Mouse (Mus musculus) small intestine, adult 2 months (tissue): ENCODE measurements around the gene S100a3.

ENCODE experiments used
- CTCF ChIP-seq: fragments of 200-500 bp; IDR thresholded peaks from 2 replicates; pipeline ENCODE4 v1.5.1; 2012; ENCODE audit warnings: low read depth, mild to moderate bottlenecking, control low read depth, inconsistent platforms, low read length, moderate library complexity, mixed read lengths; ENCODE audit not compliant: insufficient replicate concordance, insufficient read length; ENCODE audit errors: extremely low read depth
- POLR2A ChIP-seq: fragments of 200-500 bp; IDR thresholded peaks from 2 replicates; pipeline ENCODE4 v1.6.1; 2012; ENCODE audit warnings: low read depth, mild to moderate bottlenecking, control low read depth, inconsistent platforms, low read length, moderate library complexity

GRCm38 (mm10) chr3:90627807-90628206 is 67.4 kb downstream of the S100a3 start:
- TF ChIP-seq CTCF: peak; percentile 74; the same call in 1 of the 2 replicates
- no peak for TF ChIP-seq POLR2A
